Mouse (Mus musculus) midbrain, embryonic 11.5 days (tissue): ENCODE results near the gene Cpt1c. TPM values are rescaled to one million over a fixed set of nuclear protein-coding genes. Genes with fewer than 3 reads are reported as not detected.

ENCODE experiments used
- ATAC-seq: fragments of 200-750 bp; cut with Nextera tagmentation; 2 replicates; pipeline ENCODE4 v1.8.0; 2017; ENCODE audit warnings: moderate TSS enrichment, moderate library complexity; ENCODE audit not compliant: low FRiP score
- DNase-seq: peaks from one replicate; pipeline ENCODE4 v3.0.0; 2015; ENCODE audit warnings: low spot score; ENCODE audit errors: missing footprints
- H3K27ac ChIP-seq: fragments of 300-500 bp; sonication (generic); 2 replicates; pipeline ENCODE4 v1.5.1; 2014; ENCODE audit warnings: low read depth, low read length
- H3K27me3 ChIP-seq: fragments of 300-500 bp; sonication (generic); 2 replicates; pipeline ENCODE4 v1.6.1; 2014; ENCODE audit warnings: mild to moderate bottlenecking, low read length, moderate library complexity, mixed read lengths; ENCODE audit not compliant: control insufficient read depth, insufficient read depth
- H3K36me3 ChIP-seq: fragments of 300-500 bp; sonication (generic); 2 replicates; pipeline ENCODE4 v1.6.1; 2014; ENCODE audit warnings: mild to moderate bottlenecking, low read length, moderate library complexity, mixed read lengths; ENCODE audit not compliant: control insufficient read depth, insufficient read depth
- H3K4me1 ChIP-seq: fragments of 300-500 bp; sonication (generic); 2 replicates; pipeline ENCODE4 v1.6.1; 2014; ENCODE audit warnings: low read length; ENCODE audit not compliant: control insufficient read depth, insufficient read depth
- H3K4me2 ChIP-seq: fragments of 300-500 bp; sonication (generic); 2 replicates; pipeline ENCODE4 v1.6.1; 2014; ENCODE audit warnings: mild to moderate bottlenecking, moderate library complexity
- H3K4me3 ChIP-seq: fragments of 300-500 bp; sonication (generic); 2 replicates; pipeline ENCODE4 v1.5.1; 2014; ENCODE audit warnings: low read depth, low read length
- H3K9ac ChIP-seq: fragments of 300-500 bp; sonication (generic); 2 replicates; pipeline ENCODE4 v1.6.1; 2014; ENCODE audit warnings: low read length
- H3K9me3 ChIP-seq: fragments of 300-500 bp; sonication (generic); 2 replicates; pipeline ENCODE4 v1.6.1; 2016; ENCODE audit warnings: low read length; ENCODE audit not compliant: control insufficient read depth
- WGBS: fragments of 180-500 bp; shearing (Covaris S2); extraction: QIAGEN DNeasy Blood & Tissue Kit; methylation state at CpG from one replicate; pipeline ENCODE4 v1.1.7; 2014; 5-methylcytosine and 5-hydroxymethylcytosine counted together
- polyA plus RNA-seq: library from polyadenylated mRNA; unstranded; fragments of >200 nt; fragmentation: Nextera tagmentation; extraction: Ambion mirVana; gene quantifications from 2 replicates; pipeline ENCODE4 v1.2.1, GENCODE M21; 2014

Gene Cpt1c
- polyA plus RNA-seq, 1 experiment from 2014 or later, result 21.8 TPM

GRCm38 (mm10) chr7:44986879-44987718 lies 12.4 kb upstream of the Cpt1c start:
- under 1% methylated on average over 29 of the region's 29 CpGs for WGBS

GRCm38 (mm10) chr7:44986192-44986878 lies 11.7 kb upstream of the Cpt1c start, which contains the start of gene Prmt1:
Gene Prmt1 (minus strand): TSS chr7:44986568.
- H3K27ac ChIP-seq, result peak within 1 kb of the TSS; percentile 88
- peaks cover 22% of the 10 kb centered on the region for H3K4me1 ChIP-seq
- under 1% methylated on average over 41 of the region's 42 CpGs for WGBS
- H3K4me2 ChIP-seq, result peak within 1 kb of the TSS; percentile 65
- H3K27me3 ChIP-seq, result no peaks in the 10 kb centered on the region
- peak within 1 kb of the TSS; percentile 97 for H3K4me3 ChIP-seq
- peak; percentile 95 for ATAC-seq
- H3K9me3 ChIP-seq, result no peaks in the 10 kb centered on the region
- H3K36me3 ChIP-seq, result peaks cover 9% of the 10 kb centered on the region
- peak; percentile 100 for DNase-seq
- H3K9ac ChIP-seq, result peak within 1 kb of the TSS; percentile 99

More at GRCm38 (mm10) chr7:44986879-44987718, 12.4 kb upstream of the Cpt1c start:
- H3K4me1 ChIP-seq, result peaks cover 22% of the 10 kb centered on the region
- DNase-seq, result peak; percentile 98
- peaks cover 2% of the 10 kb centered on the region; the same call in 1 of the 2 replicates for H3K36me3 ChIP-seq
- no peaks in the 10 kb centered on the region for H3K9me3 ChIP-seq
- peak overlapping the region; percentile 53 for H3K4me3 ChIP-seq
- H3K9ac ChIP-seq, result peak overlapping the region; percentile 81
- H3K4me2 ChIP-seq, result peak overlapping the region; percentile 65
- H3K27me3 ChIP-seq, result no peaks in the 10 kb centered on the region
- peak overlapping the region; percentile 83 for H3K27ac ChIP-seq
- peak; percentile 31 for ATAC-seq

- peak overlapping the region; percentile 97 for H3K4me3 ChIP-seq
- H3K36me3 ChIP-seq, result peaks cover 16% of the 10 kb centered on the region
- H3K27me3 ChIP-seq, result no peaks in the 10 kb centered on the region
- peak; percentile 96 for DNase-seq
- under 1% methylated on average over 44 of the region's 45 CpGs for WGBS
- peaks cover 22% of the 10 kb centered on the region for H3K4me1 ChIP-seq
- ATAC-seq, result peak; percentile 31
- peak overlapping the region; percentile 65 for H3K4me2 ChIP-seq
- H3K9ac ChIP-seq, result peak overlapping the region; percentile 99
- no peaks in the 10 kb centered on the region for H3K9me3 ChIP-seq
- H3K27ac ChIP-seq, result peak overlapping the region; percentile 88
Observed at GRCm38 (mm10) chr7:44985595-44986191, 11.0 kb upstream of the Cpt1c start.

GRCm38 (mm10) chr7:44984833-44985164 lies 10.1 kb upstream of the Cpt1c start:
- 53% methylated on average over 3 of the region's 3 CpGs for WGBS
- Histone ChIP-seq H3K4me1 (peaks cover 22% of the 10 kb centered on the region), H3K4me2 (peak overlapping the region; percentile 65), H3K9ac (no peak overlapping the region), H3K27me3 (no peaks in the 10 kb centered on the region), H3K36me3 (peaks cover 24% of the 10 kb centered on the region), H3K9me3 (no peaks in the 10 kb centered on the region), H3K27ac (no peak overlapping the region), H3K4me3 (peak overlapping the region; percentile 97)
- DNase-seq, result no peak
- ATAC-seq, result no peak

- WGBS, result 67% methylated on average over 7 of the region's 7 CpGs
- no peaks in the 10 kb centered on the region for H3K27me3 ChIP-seq
- DNase-seq (no peak), ATAC-seq (no peak)
- H3K4me1 ChIP-seq, result peaks cover 21% of the 10 kb centered on the region
- peak overlapping the region; percentile 20 for H3K9ac ChIP-seq
- peak overlapping the region; percentile 97 for H3K4me3 ChIP-seq
- H3K27ac ChIP-seq, result no peak overlapping the region
- H3K4me2 ChIP-seq, result peak overlapping the region; percentile 65
- H3K9me3 ChIP-seq, result no peaks in the 10 kb centered on the region
- H3K36me3 ChIP-seq, result peaks cover 28% of the 10 kb centered on the region
Observed at GRCm38 (mm10) chr7:44983944-44984832, 9.5 kb upstream of the Cpt1c start.

GRCm38 (mm10) chr7:44983085-44983484 lies 8.4 kb upstream of the Cpt1c start:
- DNase-seq, result peak; percentile 99
- Histone ChIP-seq H3K27ac (no peak overlapping the region), H3K9ac (no peak overlapping the region), H3K4me1 (peaks cover 12% of the 10 kb centered on the region), H3K9me3 (no peaks in the 10 kb centered on the region), H3K4me2 (no peak overlapping the region), H3K27me3 (no peaks in the 10 kb centered on the region), H3K4me3 (no peak overlapping the region), H3K36me3 (peaks cover 39% of the 10 kb centered on the region)
- ATAC-seq, result no peak
- WGBS, result 41% methylated on average over 6 of the region's 6 CpGs

- no peak overlapping the region for H3K4me3 ChIP-seq
- H3K9me3 ChIP-seq, result no peaks in the 10 kb centered on the region
- no peak overlapping the region for H3K9ac ChIP-seq
- H3K27ac ChIP-seq, result no peak overlapping the region
- H3K36me3 ChIP-seq, result peaks cover 54% of the 10 kb centered on the region
- no peaks in the 10 kb centered on the region for H3K27me3 ChIP-seq
- ATAC-seq (no peak), DNase-seq (no peak)
- 96% methylated on average over 8 of the region's 8 CpGs for WGBS
- no peak overlapping the region for H3K4me2 ChIP-seq
- peaks cover 10% of the 10 kb centered on the region for H3K4me1 ChIP-seq
Observed at GRCm38 (mm10) chr7:44981539-44981938, 6.9 kb upstream of the Cpt1c start.

GRCm38 (mm10) chr7:44978300-44978699 lies 3.6 kb upstream of the Cpt1c start:
- H3K4me3 ChIP-seq, result no peak overlapping the region
- H3K27ac ChIP-seq, result no peak overlapping the region
- peaks cover 63% of the 10 kb centered on the region for H3K36me3 ChIP-seq
- H3K9me3 ChIP-seq, result no peaks in the 10 kb centered on the region
- H3K4me1 ChIP-seq, result peaks cover 12% of the 10 kb centered on the region
- WGBS, result 87% methylated on average over 3 of the region's 3 CpGs
- DNase-seq, result no peak
- no peak overlapping the region for H3K9ac ChIP-seq
- no peak overlapping the region for H3K4me2 ChIP-seq
- ATAC-seq, result no peak
- H3K27me3 ChIP-seq, result no peaks in the 10 kb centered on the region
